Mouse (Mus musculus) midbrain, embryonic 12.5 days (tissue): Measurements from ENCODE around the gene Rbak. TPM values are rescaled to one million over a fixed set of nuclear protein-coding genes. Genes with fewer than 3 reads are reported as not detected.
"Not testable (repeated sequence)": the region's sequence is repeated elsewhere in the genome, so short reads cannot be mapped to it uniquely, and the experiment has no call there.

Experiments used
- ATAC-seq: fragments of 200-750 bp; cut with Nextera tagmentation; 2 replicates; pipeline ENCODE4 v1.8.0; 2017; ENCODE audit warnings: low read depth, moderate TSS enrichment, moderate library complexity; ENCODE audit not compliant: low FRiP score
- H3K27ac ChIP-seq: fragments of 300-500 bp; sonication (generic); replicated peaks from 2 replicates; pipeline ENCODE4 v1.5.1; 2016; ENCODE audit warnings: mild to moderate bottlenecking
- H3K27me3 ChIP-seq: fragments of 300-500 bp; sonication (generic); 2 replicates; pipeline ENCODE4 v1.6.1; 2016; ENCODE audit warnings: mild to moderate bottlenecking
- H3K36me3 ChIP-seq: fragments of 300-500 bp; sonication (generic); 2 replicates; pipeline ENCODE4 v1.6.1; 2016
- H3K4me1 ChIP-seq: fragments of 300-500 bp; sonication (generic); 2 replicates; pipeline ENCODE4 v1.6.1; 2016
- H3K4me2 ChIP-seq: fragments of 300-500 bp; sonication (generic); replicated peaks from 2 replicates; pipeline ENCODE4 v1.6.1; 2016; ENCODE audit warnings: mild to moderate bottlenecking, moderate library complexity
- H3K4me3 ChIP-seq: fragments of 300-500 bp; sonication (generic); 2 replicates; pipeline ENCODE4 v1.5.1; 2016; ENCODE audit warnings: mild to moderate bottlenecking
- H3K9ac ChIP-seq: fragments of 300-500 bp; sonication (generic); replicated peaks from 2 replicates; pipeline ENCODE4 v1.6.1; 2016; ENCODE audit warnings: mild to moderate bottlenecking, moderate library complexity
- H3K9me3 ChIP-seq: fragments of 300-500 bp; sonication (generic); 2 replicates; pipeline ENCODE4 v1.6.1; 2016; ENCODE audit warnings: mild to moderate bottlenecking
- WGBS: fragments of 180-500 bp; shearing (Covaris S2); methylation state at CpG from one replicate; pipeline ENCODE4 v1.1.7; 2016; 5-methylcytosine and 5-hydroxymethylcytosine counted together
- polyA plus RNA-seq: library from polyadenylated mRNA; unstranded; fragments of >200 nt; fragmentation: Nextera tagmentation; extraction: Ambion mirVana; gene quantifications from 2 replicates; pipeline ENCODE4 v1.2.1, GENCODE M21; 2016

Gene Rbak
- polyA plus RNA-seq, result 16.2 and 17.8 TPM in 2 replicates

DNA sequence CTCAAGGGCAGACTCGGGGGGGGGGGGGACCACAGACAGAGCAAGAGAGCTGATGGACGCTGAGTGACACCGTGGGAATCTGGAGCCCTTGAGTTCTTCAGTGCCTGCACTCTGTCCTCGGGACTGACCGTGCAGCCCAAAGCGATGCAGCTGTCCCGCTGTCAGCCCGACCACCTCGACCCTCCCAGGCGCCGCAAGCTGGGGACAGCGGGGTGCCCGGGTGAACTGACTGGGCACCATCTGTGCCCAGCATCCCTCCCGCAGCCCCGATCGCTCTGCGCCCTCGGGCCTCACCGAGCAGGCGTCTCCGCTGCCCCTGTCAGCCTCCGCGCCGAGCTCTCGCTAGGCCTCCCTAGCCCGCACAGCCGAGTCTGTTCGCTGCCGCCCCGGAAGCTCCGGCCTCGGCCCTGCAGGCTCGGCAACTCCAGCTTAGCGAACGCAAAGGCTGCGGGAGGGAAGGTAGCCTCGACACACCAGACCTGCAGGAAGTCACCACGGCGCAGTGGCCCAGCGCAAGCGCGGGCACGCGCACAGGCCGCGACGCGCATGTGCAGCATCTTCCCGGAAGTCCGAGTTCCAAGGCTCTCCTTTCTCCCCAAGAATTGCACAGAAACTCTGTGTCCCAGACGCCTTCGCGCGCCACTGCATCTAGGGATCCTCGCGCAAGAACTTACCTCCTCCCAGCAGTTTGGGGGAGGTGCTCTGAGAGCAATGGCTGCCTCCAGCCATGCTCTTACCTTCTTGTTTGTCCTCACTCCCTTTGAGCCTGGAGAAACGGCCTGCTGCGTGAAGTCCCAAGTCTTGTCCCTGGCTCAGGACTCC, at the start of gene Rbak, which contains the start of gene Spdye4b:
TSS of gene Rbak (minus strand) at position 521 of the 822 bp plus-strand sequence.
TSS of gene Spdye4b (plus strand) at position 763 of the 822 bp plus-strand sequence.
- peak within 1 kb of the TSS; percentile 91 for H3K4me2 ChIP-seq
- peak within 1 kb of the TSS; percentile 85 for H3K9ac ChIP-seq
- H3K27ac ChIP-seq, result peak within 1 kb of the TSS; percentile 86
- no peaks in the 10 kb centered on the region for H3K9me3 ChIP-seq
- H3K4me3 ChIP-seq, result peak within 1 kb of the TSS; percentile 84
- WGBS, result under 1% methylated on average over 58 of the region's 58 CpGs
- peak; percentile 97 for ATAC-seq
- H3K36me3 ChIP-seq, result peaks cover 29% of the 10 kb centered on the region
- H3K27me3 ChIP-seq, result peaks cover 12% of the 10 kb centered on the region; the same call in 1 of the 2 replicates
- H3K4me1 ChIP-seq, result peaks cover 12% of the 10 kb centered on the region

DNA sequence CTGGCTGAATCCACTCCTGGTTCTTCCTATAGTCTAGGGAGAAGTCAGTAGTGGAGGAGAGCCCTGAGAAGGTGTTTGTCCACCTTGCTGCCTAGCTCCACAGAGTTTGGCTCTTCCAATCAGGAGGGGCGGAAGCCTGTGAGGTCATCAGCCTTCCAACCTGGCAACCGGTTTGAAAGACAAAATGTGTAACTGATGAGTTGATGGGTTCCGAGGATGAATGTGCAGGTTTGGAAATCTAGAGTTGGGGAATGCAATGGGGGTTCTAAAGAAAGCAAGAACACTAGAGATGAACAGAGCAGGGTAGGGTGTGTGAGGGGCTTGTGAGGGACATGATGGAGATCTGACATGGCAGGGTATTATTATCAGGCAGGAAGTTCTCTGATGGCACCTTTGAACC, 46.2 kb upstream of the Rbak start, which contains the start of gene Spdye4a:
TSS of gene Spdye4a (minus strand) at position 101 of the 400 bp plus-strand sequence.
- Histone ChIP-seq H3K27ac (no peak within 1 kb of the TSS), H3K4me3 (no peak within 1 kb of the TSS), H3K9me3 (peaks cover 15% of the 10 kb centered on the region; the same call in 1 of the 2 replicates), H3K27me3 (no peaks in the 10 kb centered on the region; the same call in 1 of the 2 replicates), H3K4me1 (no peaks in the 10 kb centered on the region), H3K4me2 (no peak within 1 kb of the TSS), H3K9ac (no peak within 1 kb of the TSS), H3K36me3 (no peaks in the 10 kb centered on the region)
- WGBS, result 90% methylated on average over 3 of the region's 3 CpGs
- ATAC-seq, result no peak

DNA sequence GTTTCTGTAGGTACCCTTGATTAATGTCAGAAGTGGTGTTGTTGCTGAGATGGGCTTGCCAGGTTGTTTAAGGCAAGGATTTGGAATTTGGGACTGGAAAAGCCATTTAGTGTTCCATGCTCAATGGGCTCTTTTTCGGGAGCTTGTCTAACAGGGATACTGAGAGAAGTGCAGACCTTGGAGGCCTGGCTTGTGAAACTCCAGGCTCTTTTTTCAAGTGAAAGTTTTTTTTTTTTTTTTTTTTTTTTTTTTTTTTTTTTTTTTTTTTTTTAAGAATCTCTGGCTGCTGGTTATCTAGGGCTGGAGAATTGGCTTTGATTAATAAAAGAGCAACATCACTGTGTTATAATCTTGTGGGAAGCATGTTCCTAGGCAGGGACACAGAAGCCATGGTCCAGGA, 41.7 kb upstream of the Rbak start:
- no peaks in the 10 kb centered on the region for H3K36me3 ChIP-seq
- no peak overlapping the region for H3K27ac ChIP-seq
- 87% methylated on average over 1 of the region's 1 CpGs for WGBS
- no peak overlapping the region for H3K4me3 ChIP-seq
- H3K4me1 ChIP-seq, result no peaks in the 10 kb centered on the region
- H3K9me3 ChIP-seq, result no peaks in the 10 kb centered on the region
- ATAC-seq, result no peak
- H3K4me2 ChIP-seq, result no peak overlapping the region
- no peak overlapping the region for H3K9ac ChIP-seq
- no peaks in the 10 kb centered on the region for H3K27me3 ChIP-seq

DNA sequence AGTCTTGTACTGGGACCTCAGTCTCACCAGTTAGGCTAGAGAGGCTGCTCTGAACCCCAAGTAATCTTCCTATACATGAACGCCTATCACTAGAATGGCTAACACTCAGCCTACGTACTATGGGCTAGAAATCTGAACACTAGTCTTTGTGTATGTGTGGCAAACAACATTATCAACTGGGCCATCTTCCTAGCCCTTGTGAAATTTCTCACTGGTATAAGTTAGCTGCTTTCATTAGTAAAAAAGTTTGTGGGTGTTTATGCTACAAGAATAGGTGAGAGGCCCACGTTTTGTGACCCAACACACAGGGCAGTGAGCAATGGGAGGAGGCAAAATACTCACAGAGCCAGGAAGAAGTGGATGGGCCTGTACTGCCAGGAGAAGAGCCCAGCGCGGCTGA, 40.4 kb upstream of the Rbak start:
- ATAC-seq, result no peak
- no peaks in the 10 kb centered on the region for H3K27me3 ChIP-seq
- H3K4me3 ChIP-seq, result no peak overlapping the region
- whole genome bisulfite sequencing, result 84% methylated on average over 5 of the region's 5 CpGs
- no peaks in the 10 kb centered on the region for H3K4me1 ChIP-seq
- H3K27ac ChIP-seq, result no peak overlapping the region
- no peak overlapping the region for H3K9ac ChIP-seq
- H3K36me3 ChIP-seq, result no peaks in the 10 kb centered on the region
- no peaks in the 10 kb centered on the region for H3K9me3 ChIP-seq
- no peak overlapping the region for H3K4me2 ChIP-seq

DNA sequence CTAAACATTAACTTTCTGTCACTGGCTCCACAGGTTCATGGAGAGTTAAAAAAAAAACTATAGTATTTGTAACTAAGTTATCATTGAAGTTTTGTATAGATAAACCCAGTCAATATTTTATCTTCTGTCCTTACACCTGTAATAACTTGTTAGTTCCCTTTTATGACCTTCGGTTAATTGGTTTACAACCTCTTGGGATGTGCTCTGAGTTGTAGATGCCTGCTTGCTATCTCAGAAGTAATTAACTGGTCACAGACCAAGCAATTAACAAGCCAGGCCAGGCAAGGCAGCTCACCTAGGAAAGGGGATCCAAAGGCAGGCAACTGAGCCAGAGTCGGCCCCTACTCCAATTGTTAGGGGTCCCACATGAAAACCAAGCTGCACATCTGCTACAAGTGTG, 33.3 kb upstream of the Rbak start:
- Histone ChIP-seq H3K36me3 (no peaks in the 10 kb centered on the region), H3K4me1 (no peaks in the 10 kb centered on the region), H3K4me2 (no peak overlapping the region), H3K4me3 (no peak overlapping the region), H3K27ac (no peak overlapping the region), H3K27me3 (no peaks in the 10 kb centered on the region), H3K9me3 (peaks cover 2% of the 10 kb centered on the region), H3K9ac (no peak overlapping the region)
- 92% methylated on average over 2 of the region's 2 CpGs for WGBS
- ATAC-seq, result no peak

DNA sequence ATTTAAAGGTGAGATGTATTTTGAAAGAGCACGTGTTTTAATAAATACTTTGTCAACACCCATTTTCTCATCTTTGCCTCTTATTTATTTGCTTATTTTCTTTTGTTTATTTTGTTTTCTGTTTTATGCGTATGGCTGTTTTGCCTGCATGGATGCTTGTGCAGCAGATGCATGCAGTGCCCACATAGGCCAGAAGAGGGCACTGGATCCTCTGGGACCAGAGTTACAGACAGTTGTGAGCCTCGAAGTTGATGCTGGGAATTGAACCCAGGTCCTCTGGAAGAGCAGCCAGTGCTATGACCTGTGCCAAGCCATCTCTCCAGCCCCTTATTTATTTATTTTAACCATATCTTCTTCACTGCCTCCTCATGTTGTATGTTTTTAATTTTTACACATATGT, 24.4 kb upstream of the Rbak start:
- peaks cover 7% of the 10 kb centered on the region for H3K9me3 ChIP-seq
- H3K27me3 ChIP-seq, result no peaks in the 10 kb centered on the region
- no peaks in the 10 kb centered on the region for H3K36me3 ChIP-seq
- no peak overlapping the region for H3K27ac ChIP-seq
- no peak for ATAC-seq
- WGBS, result 81% methylated on average over 3 of the region's 3 CpGs
- H3K4me1 ChIP-seq, result no peaks in the 10 kb centered on the region
- no peak overlapping the region for H3K4me3 ChIP-seq
- H3K9ac ChIP-seq, result no peak overlapping the region
- H3K4me2 ChIP-seq, result no peak overlapping the region

DNA sequence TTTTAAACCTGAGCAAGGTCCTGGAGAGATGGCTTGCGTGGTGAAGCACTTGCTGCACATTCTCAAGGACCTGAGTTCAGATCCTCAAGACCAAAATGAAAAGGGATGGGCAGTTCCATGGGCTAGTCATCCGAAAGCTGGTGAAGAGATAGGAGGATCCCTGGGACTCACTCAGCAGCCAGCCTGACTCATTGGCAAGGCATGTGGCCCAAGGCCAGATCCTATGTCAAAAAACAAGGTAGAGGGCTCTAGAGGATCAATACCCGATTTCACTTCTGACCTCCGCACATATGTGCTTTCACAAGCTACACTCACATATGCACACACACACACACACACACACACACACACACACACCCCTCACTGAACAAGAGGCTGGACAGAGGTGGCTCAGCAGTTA, 15.9 kb upstream of the Rbak start:
- Histone ChIP-seq H3K27ac (no peak overlapping the region), H3K9me3 (no peaks in the 10 kb centered on the region), H3K27me3 (no peaks in the 10 kb centered on the region), H3K36me3 (no peaks in the 10 kb centered on the region), H3K4me1 (no peaks in the 10 kb centered on the region), H3K9ac (no peak overlapping the region), H3K4me3 (no peak overlapping the region), H3K4me2 (no peak overlapping the region)
- ATAC-seq, result no peak
- WGBS, result 84% methylated on average over 4 of the region's 4 CpGs

DNA sequence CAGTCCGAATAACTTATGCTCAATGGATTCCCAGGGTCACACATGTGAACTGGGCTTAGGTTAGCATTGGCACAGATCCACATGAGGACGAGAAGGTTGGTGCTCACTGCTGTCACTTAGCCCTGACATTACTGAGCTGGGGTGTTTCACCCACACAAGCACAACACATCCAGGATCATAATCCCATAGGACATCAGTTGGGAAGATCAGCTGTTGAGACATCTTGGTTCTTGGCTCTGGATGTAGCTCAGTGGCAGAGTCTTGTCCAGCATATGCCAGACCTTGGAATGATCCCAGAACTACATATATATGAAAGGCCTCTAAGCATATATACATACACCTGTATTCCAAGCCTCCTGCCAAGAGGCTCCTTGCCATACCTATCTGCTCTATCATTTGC, 14.6 kb upstream of the Rbak start:
- no peaks in the 10 kb centered on the region for H3K27me3 ChIP-seq
- H3K9me3 ChIP-seq, result no peaks in the 10 kb centered on the region
- no peak overlapping the region for H3K9ac ChIP-seq
- H3K4me1 ChIP-seq, result no peaks in the 10 kb centered on the region
- no peak overlapping the region for H3K4me2 ChIP-seq
- no peak overlapping the region for H3K27ac ChIP-seq
- no peaks in the 10 kb centered on the region for H3K36me3 ChIP-seq
- no peak overlapping the region for H3K4me3 ChIP-seq
- no peak for ATAC-seq
- 74% methylated on average over 2 of the region's 2 CpGs for WGBS

DNA sequence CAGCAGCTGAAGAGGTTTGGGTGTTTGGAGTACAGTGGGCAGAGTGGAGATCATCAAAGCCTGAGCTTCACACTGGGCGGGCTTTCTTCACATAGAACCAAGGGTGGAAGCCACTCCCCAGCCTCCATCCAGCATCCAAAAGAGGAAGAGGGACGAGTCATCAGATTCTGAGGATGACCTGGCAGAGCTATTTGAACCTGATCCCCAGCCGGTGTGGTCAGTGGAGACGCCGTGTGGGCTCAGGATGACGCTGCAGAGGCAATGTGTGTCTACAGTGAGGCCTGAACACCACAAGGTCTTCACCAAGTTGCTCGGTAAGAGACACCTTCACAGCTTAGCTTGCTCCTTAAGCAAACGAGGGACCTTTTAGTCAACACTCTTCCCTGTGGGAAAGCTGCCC, 14.2 kb upstream of the Rbak start:
- not testable (repeated sequence) for H3K4me1 ChIP-seq, H3K9me3 ChIP-seq, H3K4me2 ChIP-seq, H3K27me3 ChIP-seq, H3K9ac ChIP-seq, H3K36me3 ChIP-seq, ATAC-seq, H3K27ac ChIP-seq, H3K4me3 ChIP-seq
- WGBS, result 74% methylated on average over 8 of the region's 8 CpGs

DNA sequence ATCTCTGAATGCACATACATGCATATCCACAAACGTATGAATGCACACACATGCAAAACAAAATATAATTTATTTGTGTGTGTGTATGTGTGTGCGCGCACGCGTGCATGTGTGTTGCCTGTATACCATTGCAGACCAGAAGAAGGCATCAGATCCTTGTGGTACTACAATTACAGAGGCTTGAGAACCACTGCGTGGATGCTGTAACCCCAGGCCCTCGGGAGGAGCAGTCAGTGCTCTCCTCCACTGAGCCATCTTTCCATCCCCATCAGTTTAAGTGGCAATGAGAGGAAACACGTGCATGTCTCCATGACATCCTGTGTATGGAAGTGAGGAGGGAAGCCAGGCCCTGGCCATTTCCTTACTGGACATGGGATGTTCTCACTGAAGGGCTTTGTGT, 12.2 kb upstream of the Rbak start:
- no peak overlapping the region for H3K9ac ChIP-seq
- no peak overlapping the region for H3K4me2 ChIP-seq
- no peak overlapping the region for H3K4me3 ChIP-seq
- H3K27me3 ChIP-seq, result no peaks in the 10 kb centered on the region
- H3K4me1 ChIP-seq, result no peaks in the 10 kb centered on the region
- H3K27ac ChIP-seq, result no peak overlapping the region
- ATAC-seq, result no peak
- no peaks in the 10 kb centered on the region for H3K36me3 ChIP-seq
- H3K9me3 ChIP-seq, result no peaks in the 10 kb centered on the region
- WGBS, result 94% methylated on average over 8 of the region's 8 CpGs

DNA sequence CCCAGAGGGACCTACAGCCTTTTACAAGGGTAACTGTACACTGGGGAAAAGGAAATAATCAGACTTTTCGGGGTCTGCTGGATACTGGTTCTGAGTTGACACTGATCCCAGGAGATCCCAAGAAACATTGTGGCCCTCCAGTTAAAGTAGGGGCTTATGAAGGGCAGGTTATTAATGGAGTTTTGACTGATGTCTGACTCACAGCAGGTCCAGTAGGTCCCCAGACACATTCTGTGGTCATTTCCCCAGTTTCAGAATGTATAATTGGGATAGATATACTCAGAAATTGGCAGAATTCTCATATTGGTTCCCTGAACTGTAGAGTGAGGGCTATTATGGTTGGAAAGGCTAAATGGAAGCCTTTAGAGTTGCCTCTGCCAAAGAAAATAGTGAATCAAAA, 7.4 kb upstream of the Rbak start:
- not testable (repeated sequence) for H3K4me2 ChIP-seq, H3K9ac ChIP-seq, H3K27ac ChIP-seq, H3K4me3 ChIP-seq, H3K4me1 ChIP-seq, H3K9me3 ChIP-seq, H3K36me3 ChIP-seq, ATAC-seq
- H3K27me3 ChIP-seq, result peaks cover 12% of the 10 kb centered on the region; the same call in 1 of the 2 replicates
- WGBS, result 71% methylated on average over 1 of the region's 1 CpGs

DNA sequence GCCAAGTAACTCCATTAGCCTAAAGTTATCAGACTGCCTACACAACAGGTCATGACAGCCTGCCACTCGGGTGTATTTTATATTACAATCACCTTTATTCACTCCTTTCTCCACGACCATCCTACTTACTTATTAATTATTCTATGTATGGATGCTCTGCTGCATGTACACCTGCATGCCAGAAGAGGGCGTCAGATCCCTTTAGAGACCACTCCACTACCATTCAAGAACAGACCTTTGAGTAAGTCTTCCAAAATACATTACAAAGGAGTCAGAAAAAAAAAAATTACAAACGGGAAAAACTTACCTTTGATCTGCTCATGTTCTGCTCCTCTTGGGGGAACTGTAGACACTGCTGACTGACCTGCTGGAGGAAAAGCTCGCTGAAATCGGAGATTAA, 1.4 kb downstream of the Rbak start:
- Histone ChIP-seq H3K4me3 (peak overlapping the region; percentile 84; the same call in 1 of the 2 replicates), H3K27me3 (0 out of 2 replicates have a peak, but pooled peaks cover 4% of the 10 kb centered on the region), H3K4me2 (peak overlapping the region; percentile 91), H3K9me3 (no peaks in the 10 kb centered on the region), H3K36me3 (peaks cover 42% of the 10 kb centered on the region), H3K4me1 (peaks cover 12% of the 10 kb centered on the region), H3K27ac (no peak overlapping the region), H3K9ac (0 out of 2 replicates have a peak overlapping the region, but pooled peaks have one; percentile 85)
- no peak for ATAC-seq
- WGBS, result 40% methylated on average over 6 of the region's 6 CpGs
